Mouse (Mus musculus): ENCODE data around the gene Inafm2.

Inafm2 gene

DNA sequence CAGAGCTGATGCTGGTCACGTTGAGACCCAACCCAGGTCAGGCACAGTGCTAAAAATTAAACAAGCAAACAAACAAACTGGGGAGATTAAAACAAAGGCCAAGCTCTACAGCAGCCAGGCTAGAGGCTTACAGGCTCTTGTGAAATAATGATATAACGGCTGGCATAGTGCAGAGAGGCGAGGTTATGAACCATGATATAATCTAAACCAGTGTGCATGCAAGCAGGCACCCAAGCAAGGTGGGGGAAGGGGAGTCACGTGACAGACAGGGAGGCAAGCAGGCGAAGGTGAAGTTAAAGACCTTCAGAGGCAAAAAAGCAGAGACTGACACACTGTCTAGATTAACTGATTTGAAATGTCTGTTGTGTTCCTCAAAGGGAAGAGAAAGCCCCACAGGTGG, 37.5 kb downstream of the Inafm2 start:
- no peak for DNase-seq (ENCODE audit: low spot score)

DNA sequence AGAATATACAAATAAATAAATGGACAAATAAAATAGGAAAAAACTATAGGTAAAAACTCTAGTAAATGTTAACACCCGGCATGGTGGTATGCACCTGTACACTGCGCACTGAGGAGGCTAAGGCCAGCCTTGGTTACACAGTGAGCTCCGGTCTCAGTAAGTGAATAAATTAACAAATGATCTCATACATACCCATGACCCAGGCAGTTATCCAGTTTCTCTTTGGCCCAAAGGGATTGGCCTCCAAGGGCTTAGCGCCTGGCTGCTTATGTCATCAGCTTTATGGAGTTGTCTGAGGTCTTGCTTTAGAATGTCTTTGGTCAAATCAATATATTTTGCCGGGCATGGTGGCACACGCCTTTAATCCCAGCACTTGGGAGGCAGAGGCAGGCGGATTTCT, 38.1 kb downstream of the Inafm2 start:
- no peak for DNase-seq (ENCODE audit: low spot score)

DNA sequence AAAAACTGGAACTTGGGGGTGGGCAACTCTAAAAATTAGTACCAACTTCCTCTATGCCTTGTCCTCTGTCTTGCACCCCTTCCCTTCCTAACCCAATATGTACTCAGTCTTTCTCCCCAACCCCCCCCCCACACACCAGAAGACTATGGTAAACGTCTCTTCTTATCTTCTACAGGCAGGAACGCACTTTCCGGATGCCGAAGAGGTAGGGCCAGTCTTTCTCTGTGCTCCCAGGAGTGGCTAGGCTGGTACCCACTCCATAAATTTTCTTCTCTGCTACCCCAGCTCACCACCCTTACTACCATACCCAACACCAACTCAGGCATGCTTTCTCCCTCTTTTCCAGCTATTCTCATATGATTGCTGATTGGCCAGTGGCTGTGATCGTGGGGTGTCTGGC, 41.0 kb downstream of the Inafm2 start:
- DNase-seq (ENCODE audit: low spot score), result no peak

DNA sequence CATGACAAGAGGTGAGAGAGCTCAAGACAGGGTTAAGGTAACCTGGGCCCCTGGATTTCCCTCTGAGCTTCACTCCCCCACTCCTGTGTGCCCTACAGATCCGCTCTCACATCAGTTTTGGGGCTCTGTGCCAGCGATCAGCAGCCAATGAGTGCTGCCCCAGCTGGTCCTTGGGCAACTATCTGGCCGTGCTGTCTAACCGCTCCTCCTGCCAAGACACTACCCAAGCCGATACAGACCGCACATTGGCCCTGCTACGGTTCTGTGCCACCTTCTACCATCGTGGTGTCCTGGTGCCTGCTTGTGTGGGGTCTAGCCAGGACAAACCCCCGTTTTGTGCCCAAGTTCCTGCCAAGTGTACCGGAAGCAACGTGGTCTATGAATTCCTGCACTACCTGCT, 43.9 kb downstream of the Inafm2 start:
- no peak for DNase-seq (ENCODE audit: low spot score)

DNA sequence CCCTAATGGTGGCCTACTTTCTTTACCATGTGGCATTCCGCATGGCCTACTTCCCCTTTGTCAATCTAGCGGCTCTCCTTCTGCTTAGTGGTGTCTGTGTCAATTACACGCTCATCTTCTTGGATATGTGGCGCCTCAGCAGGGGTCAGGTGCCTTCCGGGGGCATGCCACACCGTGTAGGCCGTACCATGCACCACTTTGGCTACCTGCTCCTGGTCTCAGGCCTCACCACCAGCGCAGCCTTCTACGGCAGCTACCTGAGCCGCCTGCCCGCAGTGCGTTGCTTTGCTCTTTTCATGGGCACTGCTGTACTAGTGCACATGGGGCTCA, 44.6 kb downstream of the Inafm2 start:
- DNase-seq (ENCODE audit: low spot score), result no peak

DNA sequence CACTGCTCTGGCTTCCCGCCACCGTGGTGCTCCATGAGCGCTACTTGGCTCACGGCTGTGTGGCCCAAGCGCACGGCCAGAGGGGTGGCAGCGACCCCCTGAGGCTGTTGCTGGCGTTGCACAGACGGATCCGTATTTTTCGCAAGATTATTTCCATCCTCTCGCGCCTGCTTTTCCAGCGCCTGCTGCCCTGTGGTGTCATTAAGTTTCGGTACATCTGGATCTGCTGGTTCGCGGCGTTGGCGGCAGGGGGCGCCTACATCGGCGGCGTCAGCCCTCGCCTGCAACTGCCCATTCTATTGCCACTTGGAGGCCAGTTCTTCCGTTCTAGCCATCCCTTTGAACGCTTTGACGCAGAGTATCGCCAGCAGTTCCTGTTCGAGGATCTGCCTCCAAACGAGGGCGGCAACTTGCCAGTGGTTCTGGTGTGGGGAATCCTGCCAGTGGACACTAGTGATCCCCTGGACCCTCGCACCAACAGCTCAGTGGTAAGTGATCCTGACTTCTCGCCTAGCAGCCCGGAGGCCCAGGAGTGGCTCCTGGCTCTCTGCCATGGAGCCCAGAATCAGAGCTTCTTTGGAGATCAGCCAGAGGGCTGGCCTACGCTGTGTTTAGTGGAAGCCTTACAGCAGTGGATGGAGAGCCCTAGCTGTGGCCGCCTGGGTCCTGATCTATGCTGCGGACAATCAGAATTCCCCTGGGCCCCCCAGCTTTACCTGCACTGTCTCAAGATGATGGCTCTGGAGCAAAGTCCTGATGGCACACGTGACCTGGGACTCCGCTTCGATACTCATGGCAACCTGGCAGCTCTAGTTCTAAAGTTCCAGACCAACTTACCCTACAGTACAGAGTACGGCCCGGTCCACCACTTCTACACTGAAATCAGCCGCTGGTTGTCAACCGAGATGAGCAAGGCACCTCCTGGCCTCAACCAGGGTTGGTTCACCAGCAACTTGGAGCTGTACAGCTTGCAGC, 45.3 kb downstream of the Inafm2 start:
- no peak for DNase-seq (ENCODE audit: low spot score)

DNA sequence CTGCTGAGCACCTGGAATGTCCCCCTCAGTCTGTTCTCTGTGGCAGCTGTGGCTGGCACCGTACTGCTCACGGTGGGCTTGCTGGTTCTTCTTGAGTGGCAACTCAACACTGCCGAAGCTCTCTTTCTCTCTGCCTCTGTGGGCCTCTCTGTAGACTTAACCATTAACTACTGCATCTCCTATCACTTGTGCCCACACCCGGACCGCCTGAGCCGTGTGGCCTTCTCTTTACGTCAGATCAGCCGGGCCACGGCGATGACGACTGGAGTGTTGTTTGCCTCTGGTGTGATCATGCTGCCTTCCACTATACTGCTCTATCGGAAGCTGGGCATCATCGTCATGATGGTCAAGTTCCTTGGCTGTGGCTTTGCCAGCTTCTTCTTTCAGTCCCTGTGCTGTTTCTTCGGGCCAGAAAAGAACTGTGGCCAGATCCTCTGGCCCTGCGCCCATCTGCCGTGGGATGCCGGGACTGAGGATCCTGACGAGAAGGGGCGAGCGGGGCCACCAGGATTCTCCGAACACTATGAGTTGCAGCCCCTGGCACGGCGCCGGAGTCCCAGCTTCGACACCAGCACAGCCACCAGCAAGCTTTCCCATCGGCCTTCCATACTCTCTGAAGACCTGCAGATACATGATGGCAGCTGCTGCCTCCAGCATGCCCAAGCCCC, 46.2 kb downstream of the Inafm2 start:
- DNase-seq (ENCODE audit: low spot score), result no peak

DNA sequence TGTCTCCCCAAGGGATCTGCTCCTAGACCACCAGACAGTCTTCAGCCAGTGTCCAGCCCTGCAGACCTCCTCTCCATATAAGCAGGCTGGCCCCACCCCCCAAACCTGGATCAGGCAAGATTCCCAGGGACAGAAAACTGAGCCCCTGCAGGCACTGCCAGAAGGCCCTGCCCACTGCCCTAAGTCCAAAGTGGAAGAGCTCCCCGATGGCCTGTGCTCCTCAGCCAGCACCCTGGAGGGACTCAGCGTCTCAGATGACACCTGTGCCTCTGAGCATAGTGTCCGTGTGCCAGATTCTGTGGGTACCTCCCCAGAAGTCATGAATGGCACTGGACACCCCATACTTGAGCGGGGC, 46.7 kb downstream of the Inafm2 start:
- no peak for DNase-seq (ENCODE audit: low spot score)

DNA sequence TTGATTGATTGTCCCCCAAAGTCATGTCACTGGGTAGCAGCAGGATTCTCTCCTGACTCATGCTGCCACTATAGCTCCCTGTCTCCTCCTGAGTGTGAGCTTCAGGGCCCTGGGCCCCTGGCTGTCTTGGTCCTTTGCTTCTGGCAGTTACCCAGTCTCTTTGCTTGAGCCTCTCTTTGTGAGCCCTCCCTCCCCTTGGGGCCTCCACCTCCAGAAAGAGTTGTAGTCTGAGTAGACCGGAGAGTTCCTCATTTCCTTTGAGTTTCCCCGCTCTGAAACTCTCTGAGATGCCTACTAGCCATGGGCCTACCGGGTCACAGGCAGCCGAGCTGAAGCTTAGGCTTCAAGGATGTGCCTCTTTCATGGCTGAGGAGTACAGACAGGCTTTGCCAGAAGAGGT, 48.1 kb downstream of the Inafm2 start:
- no peak for DNase-seq (ENCODE audit: low spot score)

Measured in layer of hippocampus, adult 9-10 months (tissue).